ENCODE assay signal across 32 mouse cellular contexts in genomic region chr9:29074494-29074893, GRCm38 (mm10).
DNase-seq lines count a peak whose midpoint lies in the region; ATAC-seq and TF ChIP-seq lines count a peak whose summit lies in the region.
"Had no signal": no experiment of that assay in that cellular context is flagged by ENCODE, and none has a peak within 500 bp of the region (broad histone marks: within the 10 kb centered on the region; RNA-seq: fewer than 3 reads in every experiment).

No protein-coding gene starts in this region.

- H3K4me2 ChIP-seq in midbrain, embryonic 13.5 days (replicated peaks), result no peak overlapping the region
- no peak overlapping the region for H3K4me2 ChIP-seq in midbrain, postnatal 0 days (ENCODE audit: low read depth, low read length, poor library complexity, severe bottlenecking)
- H3K4me2 ChIP-seq: embryonic facial prominence, embryonic 13.5 days; forebrain, embryonic 15.5 days; heart, embryonic 15.5 days; hindbrain, embryonic 12.5 days; kidney, embryonic 15.5 days; liver, embryonic 12.5 days had no signal

- H3K9me3 ChIP-seq in midbrain, embryonic 13.5 days, result no peaks in the 10 kb centered on the region
- H3K9me3 ChIP-seq in midbrain, postnatal 0 days (ENCODE audit: low read length), result no peaks in the 10 kb centered on the region
- H3K9me3 ChIP-seq: embryonic facial prominence, embryonic 13.5 days; forebrain, embryonic 10.5 days; forebrain, embryonic 15.5 days; heart, embryonic 10.5 days; heart, embryonic 15.5 days; hindbrain, embryonic 12.5 days; kidney, embryonic 15.5 days; liver, embryonic 12.5 days had no signal

- no peaks in the 10 kb centered on the region for H3K27me3 ChIP-seq in midbrain, embryonic 13.5 days
- H3K27me3 ChIP-seq in midbrain, postnatal 0 days (ENCODE audit: insufficient read depth, low read length), result no peaks in the 10 kb centered on the region
- H3K27me3 ChIP-seq: embryonic facial prominence, embryonic 13.5 days; forebrain, embryonic 15.5 days; heart, embryonic 15.5 days; hindbrain, embryonic 12.5 days; kidney, embryonic 15.5 days; liver, embryonic 12.5 days had no signal

- no peak for DNase-seq in cerebellum, postnatal 4 days (ENCODE audit: low spot score in 2 of 2)
- no peak for DNase-seq in midbrain, postnatal 0 days (ENCODE audit: low spot score)
- DNase-seq in cerebellum, adult 8-10 months, result peak; percentile 82
- DNase-seq in cerebellum, postnatal 25 days, result peak; percentile 85 to 88
- DNase-seq in T-cell, adult 2 months (ENCODE audit: low spot score), result no peak
- DNase-seq in gastrocnemius, postnatal 25 days, result no peak
- DNase-seq: adrenal gland, postnatal 36 days; gastrocnemius, adult 2 months; heart, postnatal 36 days; kidney, postnatal 36 days; liver, postnatal 0 days; lung, postnatal 10 days; midbrain, embryonic 14.5 days; right cerebral cortex, postnatal 4 days; thymus, adult 18-20 months; thymus, postnatal 25 days had no signal

- no peak overlapping the region for H3K9ac ChIP-seq in midbrain, embryonic 13.5 days (replicated peaks)
- no peak overlapping the region for H3K9ac ChIP-seq in midbrain, postnatal 0 days (replicated peaks; ENCODE audit: low read length, poor library complexity, severe bottlenecking)
- H3K9ac ChIP-seq: embryonic facial prominence, embryonic 13.5 days; forebrain, embryonic 15.5 days; heart, embryonic 15.5 days; hindbrain, embryonic 12.5 days; kidney, embryonic 15.5 days; liver, embryonic 12.5 days; liver, postnatal 0 days had no signal

- H3K4me3 ChIP-seq in midbrain, embryonic 13.5 days (replicated peaks), result no peak overlapping the region
- H3K4me3 ChIP-seq in midbrain, postnatal 0 days (ENCODE audit: low read depth, low read length), result no peak overlapping the region
- H3K4me3 ChIP-seq: embryonic facial prominence, embryonic 13.5 days; forebrain, embryonic 10.5 days; forebrain, embryonic 15.5 days; gastrocnemius, adult 2 months; heart, embryonic 10.5 days; heart, embryonic 15.5 days; hindbrain, embryonic 12.5 days; kidney, embryonic 15.5 days; layer of hippocampus, adult 2 months; left cerebral cortex, adult 2 months; liver, embryonic 12.5 days had no signal

- no peaks in the 10 kb centered on the region for H3K36me3 ChIP-seq in midbrain, embryonic 13.5 days
- no peaks in the 10 kb centered on the region for H3K36me3 ChIP-seq in midbrain, postnatal 0 days (ENCODE audit: insufficient read depth, low read length)
- H3K36me3 ChIP-seq: embryonic facial prominence, embryonic 13.5 days; forebrain, embryonic 10.5 days; forebrain, embryonic 15.5 days; G1E; heart, embryonic 10.5 days; heart, embryonic 15.5 days; hindbrain, embryonic 12.5 days; kidney, embryonic 15.5 days; liver, embryonic 12.5 days had no signal

- no peak overlapping the region for H3K27ac ChIP-seq in midbrain, embryonic 13.5 days
- H3K27ac ChIP-seq in midbrain, postnatal 0 days (ENCODE audit: low read depth, low read length), result no peak overlapping the region
- H3K27ac ChIP-seq: embryonic facial prominence, embryonic 13.5 days; forebrain, embryonic 10.5 days; forebrain, embryonic 15.5 days; gastrocnemius, adult 2 months; heart, embryonic 10.5 days; heart, embryonic 15.5 days; hindbrain, embryonic 12.5 days; kidney, embryonic 15.5 days; left cerebral cortex, adult 2 months; liver, embryonic 12.5 days; macrophage; stomach, postnatal 0 days had no signal

- TF ChIP-seq CTCF in midbrain, postnatal 0 days (IDR thresholded peaks at IDR 0.05), result no peak

- ATAC-seq in cerebellum, adult (ENCODE audit: insufficient number of reproducible peaks, low FRiP score, low TSS enrichment), result peak; percentile 77
- ATAC-seq in midbrain, embryonic 13.5 days, result 0 out of 2 replicates have a peak, but pooled peaks have one; percentile 13
- ATAC-seq in midbrain, postnatal 0 days (ENCODE audit: low FRiP score), result no peak
- ATAC-seq: intestine, postnatal 0 days; liver, embryonic 12.5 days; liver, postnatal 0 days had no signal

- WGBS in midbrain, embryonic 13.5 days, result 63% methylated on average over 2 of the region's 2 CpGs
- WGBS in midbrain, postnatal 0 days, result 48% methylated on average over 2 of the region's 2 CpGs

- peaks cover 14% of the 10 kb centered on the region; the same call in 1 of the 2 replicates for H3K4me1 ChIP-seq in midbrain, embryonic 13.5 days (replicated peaks)
- H3K4me1 ChIP-seq in midbrain, postnatal 0 days (ENCODE audit: insufficient read depth, low read length), result peaks cover 7% of the 10 kb centered on the region; the same call in 1 of the 2 replicates
- H3K4me1 ChIP-seq: embryonic facial prominence, embryonic 13.5 days; heart, embryonic 10.5 days; liver, embryonic 12.5 days had no signal

Comparison
In these comparisons a context has a peak if more than half of its experiments do, and no peak if none do; other contexts are left out.
1. DNase-seq: peak in cerebellum, adult 8-10 months (single experiment) and cerebellum, postnatal 25 days (2 of 2); none in cerebellum, postnatal 4 days (0 of 2), midbrain, postnatal 0 days (single experiment), T-cell, adult 2 months (single experiment) and gastrocnemius, postnatal 25 days (single experiment).